ENCODE assay signal across 10 mouse cellular contexts in genomic region chr11:69510796-69511496, GRCm38 (mm10). TPM values are rescaled to one million over a fixed set of nuclear protein-coding genes. Genes with fewer than 3 reads are reported as not detected.
A peak's percentile ranks its signal among the peaks of the same experiment; 100 is the strongest.
DNase-seq lines count a peak whose midpoint lies in the region; ATAC-seq and TF ChIP-seq lines count a peak whose summit lies in the region.
"Had no signal": no experiment of that assay in that cellular context is flagged by ENCODE, and none has a peak within 500 bp of the region (broad histone marks: within the 10 kb centered on the region; RNA-seq: fewer than 3 reads in every experiment).

No protein-coding gene starts in this region.

- H3K4me3 ChIP-seq in testis, adult 2 months (ENCODE audit: control insufficient read depth, low read depth, low read length), result no peak overlapping the region
- no peak overlapping the region for H3K4me3 ChIP-seq in cerebellum, adult 2 months (replicated peaks; ENCODE audit: insufficient read depth, low read depth, low read length)
- H3K4me3 ChIP-seq in forebrain, embryonic 15.5 days, result no peak overlapping the region

- H3K4me2 ChIP-seq in forebrain, embryonic 15.5 days (replicated peaks), result no peak overlapping the region

- no peak for TF ChIP-seq POLR2A in testis, adult 2 months (IDR thresholded peaks at IDR 0.05; ENCODE audit: control insufficient read depth, low read depth, low read length)
- no peak for TF ChIP-seq POLR2A in cerebellum, adult 2 months (IDR thresholded peaks at IDR 0.05; ENCODE audit: borderline replicate concordance, insufficient read depth, low read length)

- peak overlapping the region; percentile 10; the same call in 1 of the 2 replicates for H3K27ac ChIP-seq in testis, adult 2 months (ENCODE audit: control insufficient read depth, insufficient read depth, low read depth, low read length)
- no peak overlapping the region for H3K27ac ChIP-seq in cerebellum, adult 2 months (ENCODE audit: insufficient read depth, low read length)
- H3K27ac ChIP-seq in forebrain, embryonic 15.5 days (replicated peaks), result no peak overlapping the region

- H3K36me3 ChIP-seq in testis, adult 2 months (ENCODE audit: control insufficient read depth, insufficient read depth, low read length), result peaks cover 2% of the 10 kb centered on the region; the same call in 1 of the 2 replicates
- H3K36me3 ChIP-seq in forebrain, embryonic 15.5 days, result no peaks in the 10 kb centered on the region

- H3K9me3 ChIP-seq in forebrain, embryonic 15.5 days, result no peaks in the 10 kb centered on the region

- TF ChIP-seq CTCF in testis, adult 2 months (IDR thresholded peaks at IDR 0.05; ENCODE audit: control insufficient read depth, insufficient read depth, insufficient replicate concordance, low read depth, low read length), result no peak
- TF ChIP-seq CTCF in cerebellum, adult 2 months (IDR thresholded peaks at IDR 0.05; ENCODE audit: borderline replicate concordance, insufficient read depth, low read depth, low read length), result no peak

- 59% methylated on average over 7 of the region's 7 CpGs for WGBS in cerebellum, adult 2 months
- 62% methylated on average over 7 of the region's 7 CpGs for WGBS in forebrain, embryonic 15.5 days

- H3K27me3 ChIP-seq in testis, adult 2 months (ENCODE audit: control insufficient read depth, insufficient read depth, low read length), result no peaks in the 10 kb centered on the region
- no peaks in the 10 kb centered on the region for H3K27me3 ChIP-seq in cerebellum, adult 2 months (ENCODE audit: control insufficient read depth, insufficient read depth, low read length)
- H3K27me3 ChIP-seq in forebrain, embryonic 15.5 days, result no peaks in the 10 kb centered on the region

- H3K9ac ChIP-seq in forebrain, embryonic 15.5 days (replicated peaks), result no peak overlapping the region

- peak; percentile 12 for DNase-seq in adrenal gland, adult 8-10 months
- no peak for DNase-seq in adrenal gland, postnatal 4 days (ENCODE audit: low spot score in 2 of 2)
- no peak for DNase-seq in testis, postnatal 14 days (ENCODE audit: low spot score)
- DNase-seq in liver (peak; percentile 56), adipocyte (ENCODE audit: low spot score) (no peak)
- DNase-seq in cerebellum, adult 2 months, result no peak
- DNase-seq: cerebellum, adult 18-20 months; right cerebral cortex, postnatal 25 days had no signal

- no peaks in the 10 kb centered on the region for H3K4me1 ChIP-seq in testis, adult 2 months (ENCODE audit: control insufficient read depth, insufficient read depth, low read length)
- H3K4me1 ChIP-seq in cerebellum, adult 2 months (ENCODE audit: control insufficient read depth, insufficient read depth, low read length), result no peaks in the 10 kb centered on the region
- no peaks in the 10 kb centered on the region for H3K4me1 ChIP-seq in forebrain, embryonic 15.5 days

- no peak for ATAC-seq in forebrain, embryonic 15.5 days (replicated peaks)

RNA-seq across cellular contexts. Expression of gene Dnah2, which starts 38.0 kb away (rescaled TPM):
- 1 to 10 TPM in 1 of 4 experiments, under 1 TPM in 3; 0.14 to 1.0 (median 0.70) TPM for total RNA-seq in adrenal gland, adult 8-10 months (2022)
- 1 to 10 TPM; 1.1 to 1.7 TPM for total RNA-seq in adrenal gland, postnatal 4 days (2021)
- 39.3 and 42.7 TPM in 2 replicates for polyA plus RNA-seq in testis, adult 2 months (2012; rRNA removed)
- polyA plus RNA-seq in cerebellum, adult 2 months (2012; rRNA removed), result 0.55 and 0.69 TPM in 2 replicates
- 2.7 and 3.1 TPM in 2 replicates for polyA plus RNA-seq in forebrain, embryonic 15.5 days (2015; fragmentation: Nextera tagmentation; extraction: Ambion mirVana)

RNA-seq across cellular contexts. Expression of gene Efnb3, which starts 49.1 kb away (rescaled TPM):
- under 1 TPM; 0.77 to 0.86 (median 0.81) TPM for total RNA-seq in adrenal gland, adult 8-10 months (2022)
- 1 to 10 TPM; 9.4 to 9.6 TPM for total RNA-seq in adrenal gland, postnatal 4 days (2021)
- polyA plus RNA-seq in testis, adult 2 months (2012; rRNA removed), result 2.7 and 3.3 TPM in 2 replicates
- polyA plus RNA-seq in cerebellum, adult 2 months (2012; rRNA removed), result 84.8 and 104 TPM in 2 replicates
- 107 and 114 TPM in 2 replicates for polyA plus RNA-seq in forebrain, embryonic 15.5 days (2015; fragmentation: Nextera tagmentation; extraction: Ambion mirVana)

Comparison
In these comparisons a context has a peak if more than half of its experiments do, and no peak if none do; other contexts are left out.
1. DNase-seq: peak in adrenal gland, adult 8-10 months (single experiment) and liver (single experiment); none in adrenal gland, postnatal 4 days (0 of 2), testis, postnatal 14 days (single experiment), cerebellum, adult 2 months (0 of 2) and adipocyte (single experiment).
2. RNA of gene Efnb3, which starts 49.1 kb away (polyA plus RNA-seq): 107 to 114 TPM in forebrain, embryonic 15.5 days and 84.8 to 104 TPM in cerebellum, adult 2 months; 2.7 to 3.3 TPM in testis, adult 2 months; every median in the first group is over 10 times any median in the second.